Mouse (Mus musculus): ENCODE data around the gene Slc7a5. TPM values are rescaled to one million over a fixed set of nuclear protein-coding genes. Genes with fewer than 3 reads are reported as not detected.

The Slc7a5 gene
- polyA plus RNA-seq, 1 experiment from 2014 or later: 13.4 TPM

GRCm38 (mm10) chr8:121879712-121880111 lies 27.8 kb downstream of the Slc7a5 start:
- no peaks in the 10 kb centered on the region for H3K27me3 ChIP-seq
- H3K36me3 ChIP-seq: peaks cover 38% of the 10 kb centered on the region
- H3K4me2 ChIP-seq: no peak overlapping the region
- no peak for ATAC-seq (ENCODE audit: insufficient number of reproducible peaks, insufficient read depth, low FRiP score, low TSS enrichment, low read depth)
- WGBS: 82% methylated on average over 3 of the region's 3 CpGs
- no peak overlapping the region for H3K4me3 ChIP-seq (replicated peaks)
- no peak overlapping the region for H3K27ac ChIP-seq
- H3K4me1 ChIP-seq (replicated peaks): peaks cover 9% of the 10 kb centered on the region
- no peaks in the 10 kb centered on the region for H3K9me3 ChIP-seq
- H3K9ac ChIP-seq (replicated peaks): no peak overlapping the region

DNA sequence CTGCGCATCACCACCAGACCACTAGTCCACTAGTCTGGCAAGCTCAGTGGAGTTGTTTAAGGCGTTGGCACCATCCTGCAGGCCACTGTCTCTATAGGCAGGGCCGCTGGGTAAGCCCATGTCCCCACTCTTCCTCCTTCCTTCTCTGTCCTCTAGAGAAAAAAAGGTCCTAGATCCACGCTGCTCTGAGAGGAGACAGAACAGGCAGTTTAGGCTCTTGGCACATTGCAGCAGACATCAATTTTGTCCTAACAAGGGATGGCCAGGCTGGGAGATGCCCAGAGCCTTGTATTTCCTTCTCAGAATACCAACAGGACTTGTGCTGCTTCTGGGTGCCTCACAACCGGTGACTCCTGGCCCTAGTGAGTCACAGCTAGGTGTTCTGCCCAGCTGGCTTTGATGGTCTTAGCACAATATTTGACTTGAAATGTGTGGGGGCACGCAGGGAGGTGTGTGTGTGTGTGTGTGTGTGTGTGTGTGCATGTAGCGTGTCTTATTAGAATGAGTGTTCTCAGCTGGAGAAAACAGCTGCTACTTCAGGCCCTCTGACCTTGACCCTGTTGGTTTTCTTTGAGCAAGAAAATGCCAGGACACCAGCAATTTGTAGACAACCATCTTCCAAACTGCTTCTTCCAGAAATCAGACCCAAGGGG lies 29.5 kb downstream of the Slc7a5 start:
- Histone ChIP-seq H3K9me3 (no peaks in the 10 kb centered on the region), H3K27me3 (no peaks in the 10 kb centered on the region), H3K4me1 (replicated peaks) (peaks cover 18% of the 10 kb centered on the region), H3K9ac (replicated peaks) (no peak overlapping the region), H3K36me3 (peaks cover 20% of the 10 kb centered on the region), H3K4me2 (no peak overlapping the region), H3K4me3 (replicated peaks) (no peak overlapping the region), H3K27ac (no peak overlapping the region)
- ATAC-seq (ENCODE audit: insufficient number of reproducible peaks, insufficient read depth, low FRiP score, low TSS enrichment, low read depth): no peak
- WGBS: 82% methylated on average over 7 of the region's 7 CpGs

GRCm38 (mm10) chr8:121877212-121877611 lies 30.3 kb downstream of the Slc7a5 start:
- 74% methylated on average over 5 of the region's 5 CpGs for WGBS
- Histone ChIP-seq H3K4me3 (replicated peaks) (no peak overlapping the region), H3K4me1 (replicated peaks) (peaks cover 24% of the 10 kb centered on the region)

GRCm38 (mm10) chr8:121875517-121875916 lies 32.0 kb downstream of the Slc7a5 start:
- Histone ChIP-seq H3K27ac (peak overlapping the region; percentile 46; the same call in 1 of the 2 replicates), H3K9ac (replicated peaks) (no peak overlapping the region), H3K9me3 (no peaks in the 10 kb centered on the region), H3K36me3 (0 out of 2 replicates have a peak, but pooled peaks cover 3% of the 10 kb centered on the region), H3K27me3 (peaks cover 3% of the 10 kb centered on the region; the same call in 1 of the 2 replicates), H3K4me1 (replicated peaks) (peaks cover 31% of the 10 kb centered on the region), H3K4me3 (replicated peaks) (no peak overlapping the region), H3K4me2 (no peak overlapping the region)
- 85% methylated on average over 9 of the region's 9 CpGs for WGBS
- ATAC-seq (ENCODE audit: insufficient number of reproducible peaks, insufficient read depth, low FRiP score, low TSS enrichment, low read depth): no peak

More at GRCm38 (mm10) chr8:121877212-121877611, 30.3 kb downstream of the Slc7a5 start:
- H3K4me2 ChIP-seq: no peak overlapping the region
- H3K27me3 ChIP-seq: no peaks in the 10 kb centered on the region
- no peaks in the 10 kb centered on the region for H3K9me3 ChIP-seq
- no peak overlapping the region for H3K27ac ChIP-seq
- no peak for ATAC-seq (ENCODE audit: insufficient number of reproducible peaks, insufficient read depth, low FRiP score, low TSS enrichment, low read depth)
- H3K9ac ChIP-seq (replicated peaks): no peak overlapping the region
- peaks cover 14% of the 10 kb centered on the region; the same call in 1 of the 2 replicates for H3K36me3 ChIP-seq

DNA sequence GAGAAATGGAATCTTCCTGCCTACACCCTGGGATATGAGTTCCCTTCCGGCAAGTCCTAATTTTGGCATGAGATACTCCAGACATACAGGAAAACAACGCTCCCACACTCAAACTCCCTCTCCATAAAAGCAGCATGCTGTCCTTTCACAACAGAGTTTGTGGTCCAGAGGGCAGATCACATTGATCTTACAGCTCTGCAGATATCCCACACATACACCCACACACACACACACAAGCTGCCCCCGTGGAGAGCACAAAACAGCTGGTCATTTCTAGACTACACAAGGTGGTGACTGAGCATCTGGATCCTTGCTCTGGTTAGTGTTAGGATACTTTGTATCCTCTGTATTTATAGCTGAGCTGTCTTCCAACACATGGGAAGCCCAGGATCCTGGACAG lies 32.4 kb downstream of the Slc7a5 start:
- Histone ChIP-seq H3K4me2 (no peak overlapping the region), H3K27me3 (peaks cover 3% of the 10 kb centered on the region; the same call in 1 of the 2 replicates), H3K9me3 (no peaks in the 10 kb centered on the region), H3K9ac (replicated peaks) (no peak overlapping the region), H3K36me3 (no peaks in the 10 kb centered on the region), H3K4me1 (replicated peaks) (peaks cover 31% of the 10 kb centered on the region), H3K27ac (peak overlapping the region; percentile 46; the same call in 1 of the 2 replicates), H3K4me3 (replicated peaks) (no peak overlapping the region)
- WGBS: 31% methylated on average over 3 of the region's 3 CpGs
- ATAC-seq (ENCODE audit: insufficient number of reproducible peaks, insufficient read depth, low FRiP score, low TSS enrichment, low read depth): no peak

DNA sequence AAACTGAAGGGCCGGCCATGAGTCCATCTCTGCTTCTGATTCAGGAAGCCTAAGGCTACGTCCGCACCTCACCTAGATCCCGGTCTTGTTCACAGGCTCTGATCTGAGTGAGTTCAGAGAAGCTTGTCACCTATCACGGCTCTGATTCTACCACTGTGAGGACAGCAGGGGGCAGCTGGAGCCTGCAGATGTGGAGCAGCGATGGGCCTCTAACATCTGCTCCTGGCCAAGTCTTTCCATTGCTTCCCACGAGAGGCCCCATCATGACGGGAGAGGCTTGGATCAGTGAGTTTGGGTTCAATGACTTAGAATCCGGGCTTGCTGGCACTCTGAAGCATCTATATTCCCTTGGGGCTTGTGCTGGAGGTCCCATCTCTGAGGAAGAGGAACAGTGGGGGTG lies 33.5 kb downstream of the Slc7a5 start:
- no peak for ATAC-seq (ENCODE audit: insufficient number of reproducible peaks, insufficient read depth, low FRiP score, low TSS enrichment, low read depth)
- Histone ChIP-seq H3K27ac (peak overlapping the region; percentile 46), H3K4me3 (replicated peaks) (no peak overlapping the region), H3K27me3 (peaks cover 3% of the 10 kb centered on the region; the same call in 1 of the 2 replicates), H3K36me3 (no peaks in the 10 kb centered on the region), H3K4me2 (no peak overlapping the region), H3K9me3 (no peaks in the 10 kb centered on the region), H3K4me1 (replicated peaks) (peaks cover 31% of the 10 kb centered on the region), H3K9ac (replicated peaks) (0 out of 2 replicates have a peak overlapping the region, but pooled peaks have one; percentile 1)
- 51% methylated on average over 9 of the region's 9 CpGs for WGBS

GRCm38 (mm10) chr8:121871833-121872440 lies 35.6 kb downstream of the Slc7a5 start:
- peaks cover 3% of the 10 kb centered on the region; the same call in 1 of the 2 replicates for H3K27me3 ChIP-seq
- no peak for ATAC-seq (ENCODE audit: insufficient number of reproducible peaks, insufficient read depth, low FRiP score, low TSS enrichment, low read depth)
- peak overlapping the region; percentile 37; the same call in 1 of the 2 replicates for H3K9ac ChIP-seq (replicated peaks)
- peak overlapping the region; percentile 23; the same call in 1 of the 2 replicates for H3K4me2 ChIP-seq
- no peaks in the 10 kb centered on the region for H3K9me3 ChIP-seq
- 33% methylated on average over 10 of the region's 10 CpGs for WGBS
- H3K4me3 ChIP-seq (replicated peaks): no peak overlapping the region
- H3K27ac ChIP-seq: 0 out of 2 replicates have a peak overlapping the region, but pooled peaks have one; percentile 29
- H3K4me1 ChIP-seq (replicated peaks): peaks cover 34% of the 10 kb centered on the region
- no peaks in the 10 kb centered on the region for H3K36me3 ChIP-seq

- 90% methylated on average over 2 of the region's 2 CpGs for WGBS
- Histone ChIP-seq H3K27me3 (peaks cover 3% of the 10 kb centered on the region; the same call in 1 of the 2 replicates), H3K27ac (no peak overlapping the region), H3K9ac (replicated peaks) (no peak overlapping the region), H3K4me3 (replicated peaks) (no peak overlapping the region), H3K4me1 (replicated peaks) (peaks cover 47% of the 10 kb centered on the region), H3K9me3 (no peaks in the 10 kb centered on the region), H3K36me3 (no peaks in the 10 kb centered on the region), H3K4me2 (no peak overlapping the region)
- ATAC-seq (ENCODE audit: insufficient number of reproducible peaks, insufficient read depth, low FRiP score, low TSS enrichment, low read depth): no peak
These were observed 37.3 kb downstream of the Slc7a5 start for GRCm38 (mm10) chr8:121870190-121870589.

- H3K4me3 ChIP-seq (replicated peaks): no peak overlapping the region
- H3K4me2 ChIP-seq: no peak overlapping the region
- peaks cover 3% of the 10 kb centered on the region; the same call in 1 of the 2 replicates for H3K27me3 ChIP-seq
- no peak overlapping the region for H3K9ac ChIP-seq (replicated peaks)
- WGBS: 90% methylated on average over 7 of the region's 7 CpGs
- peaks cover 36% of the 10 kb centered on the region for H3K4me1 ChIP-seq (replicated peaks)
- no peak for ATAC-seq (ENCODE audit: insufficient number of reproducible peaks, insufficient read depth, low FRiP score, low TSS enrichment, low read depth)
- no peak overlapping the region for H3K27ac ChIP-seq
- no peaks in the 10 kb centered on the region for H3K36me3 ChIP-seq
- H3K9me3 ChIP-seq: no peaks in the 10 kb centered on the region
These were observed 38.6 kb downstream of the Slc7a5 start for GRCm38 (mm10) chr8:121868896-121869295.

GRCm38 (mm10) chr8:121868196-121868595 lies 39.3 kb downstream of the Slc7a5 start:
- H3K4me3 ChIP-seq (replicated peaks): no peak overlapping the region
- no peak overlapping the region for H3K4me2 ChIP-seq
- WGBS: 85% methylated on average over 5 of the region's 5 CpGs
- H3K27ac ChIP-seq: no peak overlapping the region
- peaks cover 34% of the 10 kb centered on the region for H3K4me1 ChIP-seq (replicated peaks)
- no peaks in the 10 kb centered on the region for H3K9me3 ChIP-seq
- ATAC-seq (ENCODE audit: insufficient number of reproducible peaks, insufficient read depth, low FRiP score, low TSS enrichment, low read depth): no peak
- no peaks in the 10 kb centered on the region for H3K36me3 ChIP-seq
- H3K9ac ChIP-seq (replicated peaks): no peak overlapping the region
- H3K27me3 ChIP-seq: peaks cover 3% of the 10 kb centered on the region; the same call in 1 of the 2 replicates

GRCm38 (mm10) chr8:121865356-121865755 lies 42.1 kb downstream of the Slc7a5 start:
- H3K9me3 ChIP-seq: no peaks in the 10 kb centered on the region
- H3K4me2 ChIP-seq: no peak overlapping the region
- ATAC-seq (ENCODE audit: insufficient number of reproducible peaks, insufficient read depth, low FRiP score, low TSS enrichment, low read depth): no peak
- H3K4me3 ChIP-seq (replicated peaks): no peak overlapping the region
- H3K9ac ChIP-seq (replicated peaks): no peak overlapping the region
- H3K36me3 ChIP-seq: no peaks in the 10 kb centered on the region
- WGBS: 34% methylated on average over 8 of the region's 8 CpGs
- H3K27me3 ChIP-seq: peaks cover 5% of the 10 kb centered on the region; the same call in 1 of the 2 replicates
- 0 out of 2 replicates have a peak overlapping the region, but pooled peaks have one; percentile 50 for H3K27ac ChIP-seq
- H3K4me1 ChIP-seq (replicated peaks): peaks cover 19% of the 10 kb centered on the region; the same call in 1 of the 2 replicates
